ENCODE assay signal across 9 mouse cellular contexts in the genomic region with DNA sequence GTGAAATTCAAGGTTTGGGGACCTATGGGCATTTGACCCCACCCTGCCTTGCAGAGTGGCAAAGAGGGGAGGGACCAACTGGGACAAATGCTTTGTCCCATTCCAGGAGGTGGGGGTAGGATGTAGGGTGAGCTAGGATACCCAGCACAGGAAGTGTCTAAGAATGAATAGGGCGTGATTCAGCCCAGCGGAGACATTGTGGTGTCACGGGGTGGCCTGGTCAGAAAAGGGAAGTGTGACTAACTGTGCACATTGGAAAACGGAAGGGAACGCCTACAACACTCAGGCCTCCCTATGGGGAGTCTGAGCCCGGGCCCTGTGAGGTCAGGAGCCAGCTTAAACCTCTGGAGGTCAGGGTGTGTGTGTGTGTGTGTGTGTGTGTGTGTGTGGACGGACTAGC. TPM values are rescaled to one million over a fixed set of nuclear protein-coding genes. Genes with fewer than 3 reads are reported as not detected.
DNase-seq lines count a peak whose midpoint lies in the region; ATAC-seq lines count a peak whose summit lies in the region.
"Had no signal": no experiment of that assay in that cellular context is flagged by ENCODE, and none has a peak within 500 bp of the region (broad histone marks: within the 10 kb centered on the region; RNA-seq: fewer than 3 reads in every experiment).

No protein-coding gene starts in this region.

- DNase-seq in midbrain, embryonic 10.5 days (ENCODE audit: low spot score) = no peak
- DNase-seq in midbrain, embryonic 14.5 days = no peak
- peak; percentile 69 to 93 for DNase-seq in heart, adult 18-20 months
- peak; percentile 67 for DNase-seq in kidney, postnatal 10 days
- DNase-seq in splenic B cell, adult 2 months (ENCODE audit: low read depth, low spot score) = peak; percentile 64
- DNase-seq in left cerebral cortex, adult 8-10 months (ENCODE audit: low spot score in 2 of 2) = no peak

- peaks cover 54% of the 10 kb centered on the region for H3K27me3 ChIP-seq in midbrain, embryonic 10.5 days (ENCODE audit: low read depth, poor library complexity, severe bottlenecking)
- H3K27me3 ChIP-seq in midbrain, embryonic 14.5 days (ENCODE audit: control insufficient read depth, insufficient read depth, low read length) = no peaks in the 10 kb centered on the region
- peaks cover 1% of the 10 kb centered on the region; the same call in 1 of the 2 replicates for H3K27me3 ChIP-seq in splenic B cell, adult 2 months (ENCODE audit: control insufficient read depth, insufficient read depth, low read length, poor library complexity, severe bottlenecking)
- H3K27me3 ChIP-seq in neural tube, embryonic 15.5 days (replicated peaks) = peaks cover 5% of the 10 kb centered on the region; the same call in 1 of the 2 replicates

- WGBS in midbrain, embryonic 10.5 days = 63% methylated on average over 7 of the region's 7 CpGs
- WGBS in midbrain, embryonic 14.5 days = 49% methylated on average over 7 of the region's 7 CpGs
- 70% methylated on average over 7 of the region's 7 CpGs for WGBS in neural tube, embryonic 15.5 days

- H3K4me1 ChIP-seq in midbrain, embryonic 10.5 days = peaks cover 75% of the 10 kb centered on the region
- H3K4me1 ChIP-seq in midbrain, embryonic 14.5 days (ENCODE audit: control insufficient read depth, insufficient read depth, low read length) = peaks cover 39% of the 10 kb centered on the region
- peaks cover 51% of the 10 kb centered on the region for H3K4me1 ChIP-seq in neural tube, embryonic 15.5 days

- no peak overlapping the region for H3K9ac ChIP-seq in midbrain, embryonic 14.5 days (replicated peaks; ENCODE audit: low read length)
- no peak overlapping the region for H3K9ac ChIP-seq in neural tube, embryonic 15.5 days (replicated peaks)
- H3K9ac ChIP-seq: liver, embryonic 15.5 days had no signal

- 0 out of 2 replicates have a peak overlapping the region, but pooled peaks have one; percentile 23 for H3K27ac ChIP-seq in midbrain, embryonic 10.5 days (replicated peaks)
- H3K27ac ChIP-seq in midbrain, embryonic 14.5 days (replicated peaks; ENCODE audit: low read depth, low read length) = no peak overlapping the region
- H3K27ac ChIP-seq in neural tube, embryonic 15.5 days (replicated peaks) = no peak overlapping the region

- H3K9me3 ChIP-seq in midbrain, embryonic 10.5 days (replicated peaks) = no peaks in the 10 kb centered on the region
- no peaks in the 10 kb centered on the region for H3K9me3 ChIP-seq in midbrain, embryonic 14.5 days (ENCODE audit: control insufficient read depth, low read length)
- H3K9me3 ChIP-seq in neural tube, embryonic 15.5 days (replicated peaks) = no peaks in the 10 kb centered on the region
- H3K9me3 ChIP-seq: liver, embryonic 15.5 days had no signal

- ATAC-seq in midbrain, embryonic 14.5 days (ENCODE audit: low FRiP score, low TSS enrichment) = no peak
- no peak for ATAC-seq in neural tube, embryonic 15.5 days (ENCODE audit: low FRiP score)
- no peak for ATAC-seq in erythroid progenitor cell, adult 5-6 weeks (replicated peaks; ENCODE audit: low FRiP score, poor library complexity, severe bottlenecking)

- H3K4me3 ChIP-seq in midbrain, embryonic 10.5 days = no peak overlapping the region
- H3K4me3 ChIP-seq in midbrain, embryonic 14.5 days (replicated peaks; ENCODE audit: low read depth, low read length) = no peak overlapping the region
- no peak overlapping the region for H3K4me3 ChIP-seq in neural tube, embryonic 15.5 days (replicated peaks)
- H3K4me3 ChIP-seq: liver, embryonic 15.5 days had no signal

- H3K36me3 ChIP-seq in midbrain, embryonic 10.5 days = 0 out of 2 replicates have a peak, but pooled peaks cover 2% of the 10 kb centered on the region
- no peaks in the 10 kb centered on the region for H3K36me3 ChIP-seq in midbrain, embryonic 14.5 days (ENCODE audit: control insufficient read depth, insufficient read depth, low read length)
- no peaks in the 10 kb centered on the region for H3K36me3 ChIP-seq in splenic B cell, adult 2 months (ENCODE audit: control insufficient read depth, insufficient read depth, low read length, poor library complexity, severe bottlenecking)
- no peaks in the 10 kb centered on the region for H3K36me3 ChIP-seq in neural tube, embryonic 15.5 days

- H3K4me2 ChIP-seq in midbrain, embryonic 14.5 days (ENCODE audit: low read length) = no peak overlapping the region
- no peak overlapping the region for H3K4me2 ChIP-seq in neural tube, embryonic 15.5 days
- H3K4me2 ChIP-seq: liver, embryonic 15.5 days had no signal

RNA-seq across cellular contexts. Expression of gene Parvb, which starts 3.8 kb away (rescaled TPM):
- 7.4 and 8.4 TPM in 2 replicates for polyA plus RNA-seq in midbrain, embryonic 10.5 days (2016; fragmentation: Nextera tagmentation; extraction: Ambion mirVana)
- polyA plus RNA-seq in midbrain, embryonic 14.5 days (2014; fragmentation: Nextera tagmentation; extraction: Ambion mirVana) = 4.4 and 4.9 TPM in 2 replicates
- 100 to 1,000 TPM in 1 of 2 experiments, 10 to 100 TPM in 1; 89.9 to 103 TPM for total RNA-seq in heart, adult 18-20 months (2021)
- polyA plus RNA-seq in neural tube, embryonic 15.5 days (2015; fragmentation: Nextera tagmentation; extraction: Ambion mirVana) = 4.8 and 7.2 TPM in 2 replicates
- 10 to 100 TPM; 15.8 to 20.0 (median 17.9) TPM for total RNA-seq in left cerebral cortex, adult 8-10 months (2022)
- total RNA-seq in erythroid progenitor cell, adult 5-6 weeks (2015; ENCODE audit: low replicate concordance) = 87.9 and 89.7 TPM in 2 replicates
- 26.2 and 32.4 TPM in 2 replicates for total RNA-seq in erythroid progenitor cell, adult 5-6 weeks (2017; ENCODE audit: low replicate concordance)

RNA-seq across cellular contexts. Expression of gene Samm50, which starts 43.6 kb away (rescaled TPM):
- 108 and 110 TPM in 2 replicates for polyA plus RNA-seq in midbrain, embryonic 10.5 days (2016; fragmentation: Nextera tagmentation; extraction: Ambion mirVana)
- 54.2 and 70.8 TPM in 2 replicates for polyA plus RNA-seq in midbrain, embryonic 14.5 days (2014; fragmentation: Nextera tagmentation; extraction: Ambion mirVana)
- total RNA-seq in heart, adult 18-20 months (2021) = 100 to 1,000 TPM; 299 to 313 TPM
- 89.4 and 91.9 TPM in 2 replicates for polyA plus RNA-seq in neural tube, embryonic 15.5 days (2015; fragmentation: Nextera tagmentation; extraction: Ambion mirVana)
- total RNA-seq in left cerebral cortex, adult 8-10 months (2022) = 100 to 1,000 TPM; 102 to 106 (median 104) TPM
- 9.0 and 12.6 TPM in 2 replicates for total RNA-seq in erythroid progenitor cell, adult 5-6 weeks (2015; ENCODE audit: low replicate concordance)
- 4.1 and 18.0 TPM in 2 replicates for total RNA-seq in erythroid progenitor cell, adult 5-6 weeks (2017; ENCODE audit: low replicate concordance)

Comparison
In these comparisons a context has a peak if more than half of its experiments do, and no peak if none do; other contexts are left out.
1. DNase-seq: peak in heart, adult 18-20 months (2 of 2), kidney, postnatal 10 days (single experiment) and splenic B cell, adult 2 months (single experiment); none in midbrain, embryonic 10.5 days (single experiment), midbrain, embryonic 14.5 days (single experiment) and left cerebral cortex, adult 8-10 months (0 of 2).
2. RNA of gene Samm50, which starts 43.6 kb away (total RNA-seq): 299 to 313 TPM in heart, adult 18-20 months and 102 to 106 TPM in left cerebral cortex, adult 8-10 months; 4.1 to 18.0 TPM in erythroid progenitor cell, adult 5-6 weeks; every median in the first group is over 4 times any median in the second.